Mouse (Mus musculus): ENCODE results near the gene Msi2.

The Msi2 gene

DNA sequence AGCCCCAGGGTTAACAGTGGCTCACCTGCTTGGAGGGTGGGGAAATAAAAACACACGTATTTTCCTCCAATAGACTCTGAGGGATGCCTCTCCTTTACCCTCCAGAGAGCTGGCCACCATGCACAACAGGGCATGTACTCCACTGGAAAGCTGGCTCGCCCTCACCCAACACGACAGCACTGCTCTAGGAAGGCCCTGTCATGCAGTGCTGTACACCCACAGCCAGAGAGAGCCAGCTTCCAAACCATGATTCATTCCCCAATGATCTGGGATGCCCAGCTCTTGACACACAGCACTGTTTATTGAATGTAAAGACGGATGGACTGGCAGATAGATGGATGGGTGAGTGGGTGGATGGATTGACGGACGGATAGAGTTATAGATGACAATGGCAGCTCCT lies 269.1 kb downstream of the Msi2 start:
- no peak for DNase-seq (ENCODE audit: low spot score in 2 of 2)

DNA sequence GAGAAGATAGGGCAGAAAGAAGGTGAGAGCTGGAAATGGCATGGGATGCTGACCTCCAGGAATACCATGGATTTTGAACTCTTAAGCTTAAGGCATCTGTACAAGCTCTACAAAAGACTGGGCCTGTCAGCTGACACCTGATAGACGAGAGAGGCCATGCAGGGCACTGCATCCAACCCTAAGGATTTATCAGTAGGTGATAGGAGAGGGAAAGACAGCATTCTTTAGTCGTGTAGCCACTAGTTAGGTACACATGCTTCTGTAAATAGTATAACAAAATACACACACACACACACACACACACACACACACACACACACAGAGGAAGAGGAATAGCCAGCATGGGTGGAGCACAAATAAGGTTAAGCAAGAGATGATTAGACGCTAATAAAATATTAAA lies 269.7 kb downstream of the Msi2 start:
- DNase-seq (ENCODE audit: low spot score in 2 of 2), result no peak

DNA sequence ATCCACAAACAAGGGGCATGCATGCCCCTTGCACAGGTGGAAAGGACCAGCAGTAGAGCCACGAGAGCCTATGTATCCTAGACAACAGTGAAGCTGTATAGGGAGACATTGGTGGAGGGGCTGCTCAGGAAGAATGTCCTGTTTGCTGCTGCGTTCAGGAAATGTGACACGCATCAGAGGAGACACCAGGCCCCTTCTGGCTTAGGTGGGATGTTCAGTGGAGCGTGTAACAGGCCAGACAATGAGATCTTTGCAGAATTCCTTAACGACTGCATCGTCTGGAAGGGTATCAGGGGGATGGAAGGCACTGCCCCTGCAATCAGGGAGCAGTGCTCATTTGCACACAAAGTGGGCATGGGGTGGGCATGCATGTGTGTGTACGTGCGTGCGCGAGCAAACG lies 271.0 kb downstream of the Msi2 start:
- DNase-seq (ENCODE audit: low spot score in 2 of 2), result no peak

DNA sequence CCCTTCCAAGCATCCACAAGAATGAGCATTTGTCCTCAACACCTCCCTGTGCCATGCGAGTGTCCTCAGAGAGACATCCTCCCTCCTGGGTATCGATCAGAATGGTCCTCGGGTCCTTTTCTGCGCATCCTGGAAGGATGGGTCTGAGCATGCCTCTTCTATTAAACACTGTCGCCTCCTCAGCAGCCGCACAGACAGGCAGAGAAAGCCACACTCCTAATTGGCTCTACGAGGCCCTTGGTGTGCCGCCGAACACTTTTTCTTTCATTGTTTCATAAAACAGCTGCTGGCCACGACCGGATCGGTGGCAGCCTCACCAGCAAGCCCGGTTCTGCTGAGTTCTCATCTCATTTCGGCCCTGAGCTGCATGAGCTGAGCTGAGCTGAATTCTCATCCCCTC lies 274.4 kb downstream of the Msi2 start:
- no peak for DNase-seq (ENCODE audit: low spot score in 2 of 2)

DNA sequence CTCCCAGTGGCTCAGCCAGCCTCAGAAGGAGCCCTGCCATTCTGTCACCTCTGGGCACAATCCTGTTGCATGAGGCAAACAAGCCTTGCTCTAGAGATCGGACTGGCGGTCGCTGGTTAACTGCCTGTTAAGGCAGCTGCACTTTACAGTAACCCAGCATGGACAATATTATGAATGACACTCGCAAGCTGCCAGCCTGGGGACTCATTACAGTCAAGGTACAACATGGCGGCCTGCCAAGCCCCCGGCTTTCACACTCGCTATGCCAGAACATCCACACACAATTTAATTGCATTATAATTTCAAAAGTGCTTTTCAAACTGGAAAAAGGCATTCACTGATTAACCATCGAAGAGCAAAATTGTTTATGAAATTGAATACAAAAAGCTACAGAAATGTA lies 275.0 kb downstream of the Msi2 start:
- DNase-seq (ENCODE audit: low spot score in 2 of 2), result no peak

DNA sequence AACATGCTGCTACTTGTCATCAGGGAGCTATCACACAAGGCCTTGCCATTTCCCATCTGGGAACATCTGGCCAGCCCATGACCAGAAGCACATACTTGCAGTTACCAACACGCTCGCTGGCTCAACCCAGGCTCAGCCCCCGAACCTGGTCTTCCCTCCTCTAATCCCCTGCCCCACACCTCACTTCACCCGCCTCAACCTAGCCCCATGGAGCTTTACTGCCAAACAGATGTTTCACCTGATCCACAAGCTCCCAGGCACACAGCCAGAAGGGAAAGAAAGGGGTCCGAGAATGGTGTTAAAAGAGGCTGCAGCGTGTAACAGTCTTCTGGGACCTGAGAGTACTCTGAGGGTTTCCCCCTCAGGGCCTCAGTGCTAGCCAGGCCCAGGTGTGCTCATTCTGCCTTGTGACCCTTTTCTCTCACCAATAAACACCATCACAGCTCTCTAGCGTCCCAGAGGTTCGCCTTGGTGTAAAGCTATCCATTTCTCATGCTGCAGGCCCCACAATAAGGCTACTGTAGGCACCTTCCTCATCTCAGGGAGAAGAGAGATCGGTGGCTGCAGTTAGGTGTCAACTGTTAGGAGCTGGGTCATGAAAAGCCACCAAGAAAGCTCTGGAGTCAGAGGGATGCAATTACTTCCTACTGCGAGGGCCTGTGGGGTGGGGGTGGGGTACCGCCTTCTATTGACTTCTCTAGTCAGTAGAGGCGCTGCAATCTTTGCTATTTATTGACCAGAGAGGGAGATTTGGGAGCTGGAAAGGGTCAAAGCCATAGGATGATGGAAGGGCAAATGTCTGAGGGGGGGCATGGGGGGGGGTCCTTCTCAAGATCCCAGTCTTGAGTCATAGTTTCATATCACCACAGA lies 276.2 kb downstream of the Msi2 start:
- DNase-seq (ENCODE audit: low spot score in 2 of 2), result no peak

DNA sequence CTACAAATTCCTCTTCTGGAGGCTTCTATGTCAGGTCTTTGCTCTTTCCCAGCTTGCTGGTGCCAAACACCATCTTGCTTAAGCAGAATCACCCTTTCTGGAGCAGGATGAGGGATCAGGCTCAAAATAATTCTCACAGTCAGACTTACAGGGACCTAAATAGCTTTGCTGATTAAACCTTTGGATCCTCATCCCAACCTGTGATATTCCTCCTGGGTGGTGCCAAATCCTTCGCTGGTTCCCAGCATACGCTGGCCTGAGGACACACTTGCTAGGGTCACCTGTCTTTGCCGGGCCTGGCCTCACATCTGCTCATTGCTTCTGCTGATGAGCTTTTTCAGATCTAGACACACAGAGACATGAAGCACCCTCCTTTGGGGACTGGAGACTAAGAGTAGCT lies 279.7 kb downstream of the Msi2 start:
- peak; percentile 35 to 45 for DNase-seq (ENCODE audit: low spot score in 2 of 2)

DNA sequence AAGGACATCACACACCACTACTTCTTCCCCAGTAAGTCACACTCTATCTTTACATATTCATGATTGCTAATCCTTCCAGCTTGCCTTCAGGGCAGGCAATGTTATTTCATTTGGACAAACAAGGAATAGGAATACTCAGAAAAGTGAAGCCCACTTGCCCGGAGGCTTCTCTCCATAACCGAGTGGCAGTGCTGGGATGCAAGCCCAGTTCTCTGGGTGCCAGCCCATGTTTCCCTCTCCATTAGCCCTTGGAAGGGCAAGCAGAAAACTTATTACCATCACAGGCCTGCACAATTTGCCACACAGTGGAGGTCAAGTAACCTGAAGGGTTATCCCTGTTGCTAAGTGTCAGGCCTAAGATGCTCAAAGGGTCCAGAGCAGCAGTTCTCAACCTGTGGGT lies 281.7 kb downstream of the Msi2 start:
- DNase-seq (ENCODE audit: low spot score in 2 of 2), result no peak

DNA sequence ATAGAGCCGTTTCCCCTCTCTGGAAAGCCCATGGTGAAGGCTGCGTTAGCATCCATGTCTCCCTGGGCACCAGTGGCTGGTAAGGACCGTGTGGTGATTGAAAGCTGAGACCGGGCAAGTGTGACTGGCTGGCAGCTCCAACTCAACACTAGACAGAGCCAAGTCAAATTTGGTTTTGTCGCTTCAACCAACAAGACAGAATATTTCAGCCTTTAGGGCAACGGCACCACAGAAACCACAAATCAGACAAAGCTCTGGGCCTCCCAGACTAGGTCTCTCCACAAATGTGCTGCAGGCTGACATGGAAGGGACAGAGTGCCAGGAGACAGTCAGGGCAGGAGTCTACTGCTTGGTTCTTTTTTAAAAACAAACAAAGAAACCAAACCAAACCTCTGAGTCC lies 282.8 kb downstream of the Msi2 start:
- DNase-seq (ENCODE audit: low spot score in 2 of 2), result no peak

DNA sequence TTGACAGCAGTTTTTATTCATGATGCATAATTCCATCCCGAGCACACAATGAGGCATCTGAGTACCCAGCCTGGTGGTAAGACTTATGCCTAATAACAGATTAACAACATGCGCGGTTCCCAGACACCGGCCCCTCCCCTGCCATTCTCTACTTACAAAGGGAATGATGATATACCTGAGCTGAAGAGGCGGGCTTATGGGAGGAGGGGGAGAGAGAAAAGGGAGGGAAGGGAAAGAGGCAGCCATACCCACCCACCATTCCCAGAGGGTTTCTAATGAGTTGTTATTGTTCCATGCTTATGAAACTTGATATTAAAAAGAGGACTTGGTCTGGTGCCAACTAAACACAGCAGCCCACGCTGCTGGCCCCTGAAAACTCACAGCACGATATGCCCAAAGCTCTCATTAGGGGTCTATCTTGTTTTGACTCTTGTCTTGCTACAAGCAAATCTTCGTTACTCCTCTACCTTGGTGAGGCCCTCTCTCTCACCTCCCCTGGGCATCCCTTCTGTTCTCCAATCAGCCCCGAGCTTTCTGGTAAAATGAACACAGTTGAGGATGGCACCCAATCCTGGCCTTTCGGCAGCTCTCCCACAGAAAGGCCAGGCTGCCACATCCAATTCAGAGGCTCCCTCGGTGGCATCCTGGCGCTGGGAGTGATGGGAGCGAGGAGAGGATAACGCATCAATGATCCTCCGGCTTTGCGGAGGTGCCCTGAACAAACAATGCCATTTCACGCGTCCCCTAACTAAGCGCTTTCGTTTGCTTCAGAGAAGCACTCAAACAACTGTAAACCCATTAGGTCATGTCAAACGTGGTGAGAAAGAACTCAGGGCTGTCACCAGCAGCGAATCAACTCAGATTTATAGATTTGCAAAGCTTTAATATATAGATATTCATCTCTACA lies 286.7 kb downstream of the Msi2 start:
- no peak for DNase-seq (ENCODE audit: low spot score in 2 of 2)

DNA sequence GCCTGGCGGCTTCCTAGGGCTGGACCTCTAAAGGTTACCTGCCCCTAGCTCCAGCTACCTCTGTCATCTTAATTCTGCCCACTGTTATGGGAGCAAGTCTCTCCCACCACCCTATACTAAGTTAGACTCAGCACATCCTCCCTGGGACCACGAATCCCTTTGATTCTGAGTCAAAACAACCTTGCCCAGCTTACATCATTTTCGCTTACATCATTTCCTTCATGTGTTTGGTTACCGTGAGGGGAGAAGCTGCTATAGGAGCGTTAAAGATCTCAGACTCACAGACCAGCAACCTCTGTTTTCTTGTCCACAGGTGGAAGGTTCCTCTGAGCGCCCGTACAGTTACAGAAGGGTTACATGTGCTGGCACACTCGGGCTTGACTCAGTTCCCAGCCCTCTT lies 288.0 kb downstream of the Msi2 start:
- DNase-seq (ENCODE audit: low spot score in 2 of 2), result no peak

DNA sequence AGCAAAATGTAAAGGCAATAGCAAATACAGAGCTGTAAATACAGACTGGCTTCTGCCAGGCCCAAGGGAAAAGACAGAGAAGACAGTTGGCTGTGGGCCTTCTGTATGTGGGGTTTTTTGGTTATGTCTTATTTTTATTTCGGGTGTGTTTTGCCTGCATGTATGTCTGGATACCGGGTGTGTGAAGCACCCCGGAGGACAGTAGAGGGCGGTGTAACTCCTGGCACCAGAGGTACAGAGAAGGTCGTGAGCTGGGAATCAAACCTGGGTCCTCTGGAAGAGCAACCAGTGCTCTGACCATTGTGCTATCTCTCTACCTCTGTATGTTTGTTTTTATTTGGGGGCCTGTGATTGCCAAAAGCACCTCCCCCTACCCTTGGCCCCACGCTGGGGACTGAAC lies 288.6 kb downstream of the Msi2 start:
- no peak for DNase-seq (ENCODE audit: low spot score in 2 of 2)

DNA sequence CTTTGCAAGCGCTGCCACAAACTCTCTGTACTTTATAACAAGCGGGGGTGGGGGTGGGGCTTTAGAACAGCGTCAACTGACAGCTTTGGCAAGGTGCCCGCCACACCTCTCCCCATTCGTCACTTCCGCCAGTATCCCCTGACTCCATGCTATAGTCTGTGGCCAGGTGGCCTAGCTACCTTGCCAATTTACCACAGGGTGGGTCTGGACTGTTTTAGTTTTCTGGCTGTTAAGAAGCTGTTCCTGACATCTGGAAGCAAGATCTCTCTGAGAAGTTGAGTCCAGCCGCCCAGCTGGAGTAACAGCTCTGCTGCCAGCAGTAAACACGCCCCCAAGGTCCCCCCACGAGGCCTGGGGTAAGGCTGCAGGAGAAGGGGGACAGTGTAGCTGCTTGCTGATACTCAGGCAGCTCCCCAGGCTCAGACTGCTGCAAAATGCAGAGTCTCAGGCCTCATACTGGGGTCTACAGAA lies 292.6 kb downstream of the Msi2 start:
- DNase-seq (ENCODE audit: low spot score in 2 of 2), result peak; percentile 35 to 45

DNA sequence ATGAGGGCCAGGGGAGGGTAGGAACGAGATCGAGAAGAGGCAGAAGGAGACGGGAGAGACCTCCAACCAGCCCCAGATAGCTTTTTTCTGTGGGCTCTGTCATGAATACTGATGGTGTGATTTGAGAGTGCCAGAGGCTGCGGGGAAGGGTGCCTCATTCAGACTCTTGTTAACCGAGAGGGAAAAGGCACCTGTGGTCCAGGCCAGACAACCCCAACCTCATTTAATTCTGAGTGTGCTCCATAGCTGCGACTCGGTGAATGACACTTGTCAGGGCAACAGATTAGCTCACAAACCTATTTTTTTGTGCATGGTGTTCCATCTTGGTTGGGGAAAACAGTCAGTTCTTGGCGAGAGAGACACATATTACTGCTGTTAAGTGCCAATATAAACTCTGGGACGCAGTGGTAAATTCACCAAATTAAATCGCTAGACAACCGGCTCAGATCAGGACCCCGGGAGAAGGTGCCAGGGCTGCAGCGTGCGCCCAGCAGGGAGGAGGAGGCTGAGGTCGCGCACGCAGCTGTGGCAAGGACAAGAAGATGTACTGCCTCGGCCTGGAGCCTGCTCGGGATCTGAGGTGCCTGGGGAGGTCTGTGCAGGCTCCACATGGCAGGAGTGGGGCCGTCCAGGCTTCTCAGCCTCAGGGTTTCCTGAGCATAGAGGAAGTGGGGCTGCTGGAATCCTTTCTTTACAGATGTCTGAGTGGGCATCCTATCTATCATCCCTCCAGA lies 294.1 kb downstream of the Msi2 start:
- DNase-seq (ENCODE audit: low spot score in 2 of 2), result no peak

DNA sequence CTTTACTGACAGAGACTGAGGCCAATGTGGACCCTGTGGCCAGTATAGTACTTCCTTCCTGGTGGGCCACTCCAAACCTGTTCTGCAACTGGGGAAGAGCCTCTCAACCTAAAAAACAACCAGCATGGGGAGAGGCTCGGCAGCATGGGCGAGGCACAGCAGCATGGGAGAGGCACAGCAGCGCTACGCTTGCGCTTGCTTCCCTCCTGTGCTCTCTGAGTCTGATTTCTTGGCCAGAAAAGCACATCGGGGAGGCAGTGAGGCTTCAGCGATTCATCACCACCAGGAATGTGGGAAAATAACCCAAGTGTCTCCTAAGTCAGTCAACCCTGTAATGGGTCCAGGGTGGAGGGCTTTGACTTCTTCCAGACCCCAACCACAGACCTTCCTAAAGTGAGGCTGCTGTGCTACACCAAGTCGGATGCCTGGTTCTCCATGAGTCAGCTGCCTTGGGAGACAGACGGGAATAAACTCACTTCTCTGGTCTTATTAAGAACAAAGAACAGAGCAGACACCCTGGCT lies 297.2 kb downstream of the Msi2 start:
- DNase-seq (ENCODE audit: low spot score in 2 of 2), result no peak

DNA sequence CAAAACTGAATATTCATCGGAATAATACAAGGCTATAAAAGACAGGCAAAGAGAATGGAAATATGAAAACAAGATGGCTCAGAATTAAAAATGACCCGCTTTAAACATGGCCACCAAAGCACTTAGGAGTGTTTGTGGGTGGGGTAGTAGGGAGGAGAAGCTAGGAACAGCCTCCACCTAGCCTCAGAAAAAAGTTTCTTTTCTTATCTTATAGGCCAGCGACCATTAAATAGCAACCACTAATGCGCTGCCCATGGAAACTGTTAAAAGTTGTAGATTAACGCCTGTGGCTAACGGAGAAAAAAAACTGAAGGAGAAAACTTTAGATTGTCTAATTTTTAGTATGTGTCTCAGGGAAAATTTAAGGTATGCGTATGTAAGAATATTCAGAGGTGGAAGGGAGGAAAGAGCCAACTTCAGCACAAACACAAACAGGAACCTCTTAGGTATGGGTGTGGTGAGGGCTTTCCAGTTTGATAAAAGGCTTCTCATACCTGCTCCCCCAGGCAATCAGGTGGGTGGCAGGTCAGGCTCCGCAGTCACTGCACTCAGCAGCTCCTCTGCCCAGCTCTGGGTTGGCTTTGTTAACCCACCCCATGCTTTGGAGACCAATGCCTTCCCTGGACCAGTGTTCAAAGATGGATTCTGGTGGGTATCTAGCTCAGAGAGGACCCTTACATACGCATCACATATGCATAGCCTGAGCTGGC lies 298.5 kb downstream of the Msi2 start:
- no peak for DNase-seq (ENCODE audit: low spot score in 2 of 2)

DNA sequence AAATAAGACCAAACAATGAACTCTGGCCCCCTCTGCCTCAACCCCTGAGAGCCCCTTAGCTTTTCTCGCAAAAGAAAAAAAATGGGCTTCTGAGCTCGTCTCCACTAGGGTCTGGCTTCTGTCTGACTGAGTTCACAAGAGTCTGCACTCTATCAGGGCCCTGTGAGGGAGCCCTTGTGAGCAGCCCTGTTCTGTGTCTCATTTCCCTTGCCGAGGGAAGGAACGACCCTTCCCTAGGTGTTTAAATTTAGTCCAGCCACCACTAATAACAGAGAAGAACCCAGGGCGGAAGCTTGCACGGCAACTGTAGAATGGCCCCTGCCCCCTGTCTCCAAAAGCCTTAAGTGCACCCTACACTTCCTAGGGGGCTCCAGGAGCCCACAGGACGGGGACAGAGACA lies 299.2 kb downstream of the Msi2 start:
- DNase-seq (ENCODE audit: low spot score in 2 of 2), result no peak

DNA sequence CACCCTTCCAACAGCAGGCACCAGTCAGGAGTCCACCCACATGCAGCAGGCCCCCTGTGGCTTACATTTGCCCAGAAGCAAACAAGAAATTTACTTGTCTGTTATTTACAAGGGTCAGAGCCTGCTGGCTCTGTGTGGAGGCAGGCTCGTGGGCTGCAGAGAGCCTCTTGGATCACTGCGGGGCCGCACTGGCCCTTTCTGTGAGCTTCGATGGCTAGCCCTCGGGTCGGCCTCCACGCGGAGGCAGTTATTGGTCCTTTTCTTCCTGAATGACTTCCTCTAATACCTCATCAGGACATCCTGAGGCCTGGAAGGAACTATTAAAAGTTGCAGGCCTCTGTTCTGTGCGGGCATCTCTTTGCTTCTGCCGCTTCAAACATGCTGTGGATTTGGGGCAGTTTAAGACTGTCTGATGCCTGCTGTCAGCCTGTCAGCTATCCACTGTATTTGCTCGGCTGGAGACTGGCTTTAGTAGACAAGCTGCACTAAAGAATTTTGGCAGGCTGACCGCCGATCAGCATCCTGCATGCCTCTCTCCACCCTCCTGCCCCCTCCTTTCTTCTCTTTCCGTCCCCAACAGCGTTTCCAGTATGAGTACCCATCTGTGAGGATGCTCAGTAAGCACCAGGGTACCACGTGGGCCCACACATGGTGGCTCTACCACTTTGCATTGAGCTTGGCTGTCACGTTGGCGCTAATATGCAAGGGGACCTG lies 304.0 kb downstream of the Msi2 start:
- no peak for DNase-seq (ENCODE audit: low spot score in 2 of 2)

DNA sequence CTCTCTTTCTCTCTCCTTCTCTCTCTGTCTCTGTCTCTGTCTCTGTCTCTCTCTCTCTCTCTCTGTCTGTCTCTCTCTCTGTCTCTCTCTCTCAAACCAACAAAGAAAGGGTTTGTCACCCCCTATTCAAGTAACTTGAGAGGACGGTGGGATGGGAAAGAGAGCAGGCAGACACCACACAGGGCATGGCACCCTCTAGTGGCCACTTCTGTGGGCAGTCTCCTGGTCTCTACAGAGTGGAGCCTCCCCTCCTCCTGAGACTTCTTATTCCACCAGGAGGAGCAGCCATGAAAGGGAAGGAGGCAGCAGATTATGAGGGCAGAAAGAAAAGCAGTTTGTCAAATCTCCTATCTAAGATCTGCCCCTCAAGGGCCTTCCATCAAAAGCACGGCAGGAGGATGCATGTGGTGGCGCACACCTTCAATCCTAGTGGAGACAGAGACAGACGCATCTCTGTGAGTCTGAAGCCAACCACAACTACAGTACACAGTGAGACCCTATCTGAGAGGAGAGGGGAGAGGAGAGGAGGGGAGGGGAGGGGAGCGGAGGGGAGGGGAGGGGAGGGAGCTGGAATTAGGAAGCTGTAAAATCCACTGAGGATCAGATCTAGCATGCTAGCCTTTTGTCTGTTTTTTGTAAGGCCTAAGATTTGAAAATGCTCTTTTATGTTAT lies 305.8 kb downstream of the Msi2 start:
- peak; percentile 26 to 48 for DNase-seq (ENCODE audit: low spot score in 2 of 2)

DNA sequence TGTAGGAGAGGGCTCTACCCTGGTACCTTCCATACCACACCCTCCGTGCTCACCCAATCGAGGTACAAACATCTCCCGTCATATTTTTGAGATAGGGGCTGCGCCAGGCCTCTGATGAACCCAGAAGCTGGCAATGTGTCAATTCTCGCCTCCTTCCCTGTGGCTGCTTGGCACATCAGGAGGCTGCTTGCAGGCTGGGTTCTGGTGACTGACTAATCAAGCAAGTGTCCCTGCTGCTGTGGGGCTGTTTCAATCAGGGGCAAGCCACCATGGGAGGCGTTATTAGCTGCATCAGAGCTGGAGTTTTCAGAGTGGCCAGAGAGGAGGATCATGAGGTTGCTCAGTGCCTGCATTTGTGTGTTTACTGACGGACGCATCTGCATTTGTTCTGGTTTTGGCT lies 310.0 kb downstream of the Msi2 start:
- no peak for DNase-seq (ENCODE audit: low spot score in 2 of 2)

Measured in heart, adult 9 months (tissue).